Mouse (Mus musculus) forebrain, embryonic 11.5 days (tissue): ENCODE data around the gene Pgs1. TPM values are rescaled to one million over a fixed set of nuclear protein-coding genes. Genes with fewer than 3 reads are reported as not detected.

Experiments used
- microRNA-seq: library from miRNA; unstranded; fragments of <30 nt; microRNA quantifications from one replicate; pipeline ENCODE4, GENCODE M21; 2016; ENCODE audit not compliant: insufficient number of aligned reads
- polyA plus RNA-seq: library from polyadenylated mRNA; unstranded; fragments of >200 nt; fragmentation: Nextera tagmentation; extraction: Ambion mirVana; gene quantifications from 2 replicates; pipeline ENCODE4 v1.2.1, GENCODE M21; 2014

Pgs1 gene
- polyA plus RNA-seq, 1 experiment from 2014 or later: 43.4 TPM

Small RNA genes lying within 50 kb of the gene (microRNA-seq; reads per million reads assigned to microRNA genes)
- not detected for gene Mir6933

Other genes with a start within 250 kb of the Pgs1 start
- gene Tmc8, start 204.2 kb upstream of the Pgs1 start, polyA plus RNA-seq: 2.0 and 2.4 TPM in 2 replicates
- 5.9 and 10.0 TPM in 2 replicates for gene Tmc6, start 204.1 kb upstream of the Pgs1 start, polyA plus RNA-seq
- 0.60 and 1.5 TPM in 2 replicates for gene 6030468B19Rik, start 188.6 kb upstream of the Pgs1 start, polyA plus RNA-seq
- gene Gm20708, start 176.6 kb upstream of the Pgs1 start, polyA plus RNA-seq: 0.55 and 0.87 TPM in 2 replicates
- 32.7 and 36.6 TPM in 2 replicates for gene Syngr2, start 176.6 kb upstream of the Pgs1 start, polyA plus RNA-seq
- 6.0 and 6.8 TPM in 2 replicates for gene Afmid, start 160.4 kb upstream of the Pgs1 start, polyA plus RNA-seq
- 118 and 124 TPM in 2 replicates for gene Tk1, start 160.2 kb upstream of the Pgs1 start, polyA plus RNA-seq
- gene Birc5, start 137.0 kb upstream of the Pgs1 start, polyA plus RNA-seq: 355 and 365 TPM in 2 replicates
- not detected in 2 replicates for gene Tmem235, start 125.5 kb upstream of the Pgs1 start, polyA plus RNA-seq
- gene Tha1, start 112.8 kb upstream of the Pgs1 start, polyA plus RNA-seq: 3.2 and 4.0 TPM in 2 replicates
- gene Socs3, start 16.2 kb upstream of the Pgs1 start, polyA plus RNA-seq: 5.4 and 5.9 TPM in 2 replicates
- 0.17 and 0.21 TPM in 2 replicates for gene Dnah17, start 144.3 kb downstream of the Pgs1 start, polyA plus RNA-seq